Mouse (Mus musculus): Measurements from ENCODE around the gene Fmo1.

Fmo1 gene

DNA sequence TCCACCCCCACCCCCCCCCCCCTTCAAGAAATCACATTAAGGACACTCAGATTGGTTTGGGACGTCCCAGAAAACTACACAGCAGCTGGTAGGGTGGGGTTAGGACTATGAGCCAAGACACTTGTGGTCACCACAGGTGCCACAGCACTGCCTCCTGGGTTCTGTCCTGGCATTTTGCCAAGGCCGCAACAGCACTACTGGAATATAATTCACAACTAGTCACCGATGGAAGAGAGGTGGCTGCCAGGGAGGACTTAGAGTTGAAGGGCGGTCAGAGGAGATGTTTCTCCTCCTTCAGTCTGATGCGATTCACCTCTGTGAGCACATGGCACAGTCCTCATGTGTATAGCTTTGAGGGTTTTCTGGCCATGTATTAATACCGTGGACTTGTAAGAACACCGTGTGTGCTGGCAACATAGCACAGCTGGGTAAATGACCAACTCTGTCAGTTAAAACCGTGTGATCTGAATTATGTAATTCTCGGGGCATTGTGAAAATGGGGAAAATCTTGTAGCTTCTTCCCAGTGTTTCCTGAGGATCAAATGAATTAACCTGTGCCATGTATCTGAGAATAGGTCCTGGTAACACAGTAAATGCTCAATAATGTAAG, 6.3 kb downstream of the Fmo1 start:
- DNase-seq = no peak

DNA sequence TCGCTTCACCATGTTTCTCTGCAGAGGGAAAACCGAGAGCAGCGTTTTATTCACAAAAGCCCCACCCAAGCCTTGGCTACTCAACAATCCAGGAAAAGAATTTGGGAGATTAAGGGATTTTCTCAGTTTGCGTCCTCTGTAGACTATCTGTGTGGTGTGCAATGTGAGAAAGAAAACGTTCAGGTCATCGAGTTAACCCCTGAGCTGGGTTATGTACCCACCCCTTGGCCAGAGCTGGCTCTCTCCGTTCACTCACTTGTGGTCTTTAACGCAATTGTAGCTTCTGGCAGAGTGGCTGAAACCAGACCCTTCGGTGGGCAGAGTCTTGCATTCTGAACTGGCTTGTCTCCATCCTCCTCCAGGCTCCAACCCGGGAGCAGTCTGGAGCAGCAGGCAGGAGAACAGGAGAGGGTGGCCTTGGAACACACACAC, 6.8 kb downstream of the Fmo1 start:
- DNase-seq = no peak

DNA sequence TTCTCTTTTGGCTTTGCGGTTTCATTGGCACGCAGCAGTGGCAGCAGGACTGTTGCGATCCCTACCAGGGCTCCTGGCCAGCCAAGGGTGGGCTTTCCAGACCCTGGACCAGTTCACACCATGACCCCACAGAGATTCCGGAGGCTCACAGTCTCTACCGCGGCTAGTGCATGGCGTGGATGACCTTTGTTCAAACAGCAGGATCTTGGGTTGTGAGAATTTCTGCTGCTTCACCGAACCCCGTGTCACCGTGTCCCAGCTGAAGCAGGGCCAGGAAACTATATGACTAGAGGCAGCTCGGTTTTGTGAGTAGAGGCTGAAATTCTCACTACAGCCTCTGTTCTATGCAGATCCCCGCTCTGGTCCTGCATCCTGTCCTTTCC, 7.7 kb downstream of the Fmo1 start:
- DNase-seq = peak; percentile 12

DNA sequence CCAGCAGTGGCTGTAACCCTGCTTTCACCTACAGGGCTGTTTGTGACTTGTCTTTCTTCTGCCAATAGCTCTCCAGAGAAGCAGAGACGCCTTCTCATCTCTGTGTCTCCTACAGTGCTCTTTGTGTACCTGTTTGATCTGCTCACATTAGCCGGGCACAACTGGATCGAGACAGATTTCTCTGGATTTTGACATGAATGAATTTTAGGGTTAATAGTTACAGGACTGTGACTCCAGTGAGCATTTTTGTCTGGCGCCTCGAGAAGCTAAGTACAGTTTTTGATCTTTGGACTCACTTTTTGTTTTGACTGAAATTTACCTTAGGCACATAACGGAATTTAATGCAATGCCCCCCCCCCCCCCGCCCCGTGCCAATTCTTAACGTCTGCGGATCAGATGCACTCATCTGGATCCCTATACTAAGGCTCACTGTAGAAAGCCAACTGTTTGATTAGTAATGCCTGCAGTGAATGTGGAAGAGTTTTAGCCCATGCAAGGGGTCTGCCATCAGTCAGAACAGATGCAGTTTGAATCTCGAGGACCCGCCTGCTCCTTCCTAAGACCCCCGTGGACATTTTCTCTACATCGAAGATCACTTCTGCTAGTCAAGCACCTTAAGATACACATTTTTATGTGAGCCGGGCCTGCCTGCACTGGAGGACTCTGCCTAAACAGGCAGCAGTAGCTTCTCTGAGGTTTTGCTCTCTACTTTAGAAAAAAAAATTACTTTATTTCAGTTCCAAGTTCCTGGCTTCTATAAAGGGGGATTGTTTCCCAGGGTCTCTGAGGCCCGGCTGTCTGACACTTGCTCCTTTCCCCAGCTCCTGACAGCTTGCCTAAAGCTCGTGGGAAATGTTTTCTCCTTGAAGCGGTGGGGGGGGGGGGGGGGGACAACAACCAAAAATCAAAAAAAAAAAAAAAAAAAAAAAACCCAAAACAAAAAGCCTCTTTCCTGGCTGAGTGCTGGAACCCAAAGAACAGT, 8.4 kb downstream of the Fmo1 start:
- DNase-seq = no peak

DNA sequence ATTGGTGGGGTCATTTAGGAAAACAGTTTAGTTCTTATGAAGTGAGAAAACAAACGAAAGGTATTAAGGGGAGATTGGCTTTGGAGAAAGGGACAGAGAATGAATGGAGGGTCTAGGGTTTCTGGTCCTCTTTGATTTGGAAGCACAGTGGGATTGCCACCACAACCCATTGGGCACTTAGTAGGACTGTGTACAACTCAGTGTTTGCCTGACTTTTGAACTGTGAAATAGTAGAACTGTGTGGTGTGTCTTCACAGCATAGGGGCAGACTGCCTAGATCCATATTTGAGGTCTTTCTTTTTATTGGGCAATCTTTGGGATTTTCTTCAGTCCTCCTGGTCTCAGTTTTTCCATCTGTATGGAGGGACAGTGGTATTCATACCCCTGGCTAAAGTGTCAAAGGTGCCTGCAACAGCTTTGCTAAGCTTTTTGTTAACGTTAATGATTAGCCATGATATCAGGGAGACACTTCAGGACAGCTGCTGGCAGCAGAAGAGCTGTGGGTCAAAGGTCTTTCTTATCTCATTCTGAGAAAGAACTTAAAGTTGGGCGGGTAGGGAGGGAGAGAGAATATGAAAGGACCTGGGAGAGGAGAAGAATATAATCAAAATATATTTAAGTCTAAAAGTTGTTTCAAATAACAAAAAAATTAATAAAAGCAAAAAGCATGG, 12.5 kb downstream of the Fmo1 start:
- no peak for DNase-seq

DNA sequence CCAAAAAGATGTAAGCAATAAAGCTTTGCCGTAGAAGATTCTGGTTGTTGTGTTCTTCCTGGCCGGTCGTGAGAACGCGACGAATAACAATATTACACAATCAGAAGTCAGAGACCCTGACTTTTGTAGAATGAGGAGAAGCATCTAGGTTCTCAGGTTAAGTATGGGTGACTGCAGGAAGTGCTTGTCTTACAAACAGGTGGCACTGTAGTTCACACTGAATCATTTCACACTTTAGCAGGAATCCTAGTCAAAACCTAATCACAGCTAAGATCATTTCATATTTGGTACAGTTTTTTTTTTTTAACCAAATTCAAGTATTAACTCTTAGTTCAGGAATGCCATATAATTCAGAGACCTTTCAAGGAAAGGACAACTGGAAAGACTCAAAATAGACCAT, 18.9 kb downstream of the Fmo1 start:
- no peak for DNase-seq

DNA sequence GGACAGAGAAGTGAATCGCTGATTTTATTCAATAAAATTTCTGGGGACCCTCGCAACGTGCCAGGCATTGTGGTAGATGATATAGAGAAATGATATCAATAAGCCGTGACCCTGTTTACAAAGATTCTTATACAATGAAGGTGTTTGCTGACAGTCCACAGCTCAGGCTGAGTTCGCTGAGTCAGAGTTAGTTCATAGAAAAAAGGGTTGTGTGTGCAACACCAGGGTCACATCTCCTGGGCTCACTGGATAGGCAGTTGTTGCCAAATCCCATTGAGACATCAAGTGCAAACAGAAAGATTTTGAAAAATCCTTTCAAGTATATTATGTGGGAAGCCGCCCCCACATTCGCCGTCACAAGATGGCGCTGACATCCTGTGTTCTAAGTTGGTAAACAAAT, 26.2 kb downstream of the Fmo1 start:
- DNase-seq = no peak

DNA sequence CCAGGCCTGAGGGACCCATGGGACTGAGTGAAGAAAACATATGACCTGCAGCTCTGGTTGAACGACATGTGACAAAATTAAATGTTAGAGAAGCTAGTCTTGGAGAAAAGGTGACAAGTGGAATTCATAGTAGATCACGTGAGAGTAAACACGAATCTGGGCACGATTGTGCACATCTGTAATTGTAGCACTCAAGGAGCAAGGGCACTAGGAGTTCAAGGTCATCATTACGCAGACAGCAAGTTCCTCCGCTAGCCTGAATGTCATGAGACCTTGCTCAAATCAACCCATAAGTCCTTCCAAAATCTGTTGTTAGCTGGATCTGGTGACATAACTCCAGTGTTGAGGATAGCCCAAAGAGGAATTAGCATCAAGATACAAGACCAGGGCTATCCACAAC, 27.4 kb downstream of the Fmo1 start:
- no peak for DNase-seq

DNA sequence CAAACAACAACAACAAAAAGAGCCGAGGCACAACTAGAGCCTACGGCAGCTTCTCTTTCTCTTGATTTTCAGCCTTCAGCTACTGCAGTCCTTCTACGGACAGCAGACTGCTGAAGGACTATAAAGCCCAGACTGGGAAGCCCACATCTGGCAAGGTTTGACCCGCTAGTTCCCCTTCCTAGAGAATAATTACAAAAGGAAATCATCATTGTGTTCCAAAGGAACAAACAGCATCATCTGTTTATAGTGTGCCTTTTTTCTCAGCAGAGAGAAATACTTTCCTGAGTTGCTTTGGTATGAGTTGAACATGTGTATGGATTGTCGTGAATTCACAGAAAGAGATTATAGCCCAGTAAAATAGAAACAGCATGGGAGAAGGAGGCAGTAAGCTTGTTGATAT, 32.1 kb downstream of the Fmo1 start:
- DNase-seq = no peak

DNA sequence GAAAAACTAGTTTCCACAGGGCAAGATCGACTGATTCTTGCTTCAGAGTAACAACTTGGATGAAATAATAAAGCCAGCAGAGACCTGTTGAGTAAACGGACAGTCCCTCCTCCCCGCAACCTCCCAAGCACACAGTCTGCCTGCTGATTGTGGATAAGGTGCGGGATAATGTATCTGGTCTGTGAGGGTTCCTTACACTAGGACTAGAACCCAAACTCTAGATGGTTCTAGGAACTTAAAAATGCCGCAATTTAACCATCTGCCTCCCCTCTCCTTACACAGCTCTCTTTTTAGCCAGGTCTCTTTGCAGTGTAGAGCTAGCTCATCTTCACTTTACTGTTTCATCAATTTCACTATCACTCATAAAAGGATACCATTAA, 33.8 kb downstream of the Fmo1 start:
- DNase-seq = no peak

DNA sequence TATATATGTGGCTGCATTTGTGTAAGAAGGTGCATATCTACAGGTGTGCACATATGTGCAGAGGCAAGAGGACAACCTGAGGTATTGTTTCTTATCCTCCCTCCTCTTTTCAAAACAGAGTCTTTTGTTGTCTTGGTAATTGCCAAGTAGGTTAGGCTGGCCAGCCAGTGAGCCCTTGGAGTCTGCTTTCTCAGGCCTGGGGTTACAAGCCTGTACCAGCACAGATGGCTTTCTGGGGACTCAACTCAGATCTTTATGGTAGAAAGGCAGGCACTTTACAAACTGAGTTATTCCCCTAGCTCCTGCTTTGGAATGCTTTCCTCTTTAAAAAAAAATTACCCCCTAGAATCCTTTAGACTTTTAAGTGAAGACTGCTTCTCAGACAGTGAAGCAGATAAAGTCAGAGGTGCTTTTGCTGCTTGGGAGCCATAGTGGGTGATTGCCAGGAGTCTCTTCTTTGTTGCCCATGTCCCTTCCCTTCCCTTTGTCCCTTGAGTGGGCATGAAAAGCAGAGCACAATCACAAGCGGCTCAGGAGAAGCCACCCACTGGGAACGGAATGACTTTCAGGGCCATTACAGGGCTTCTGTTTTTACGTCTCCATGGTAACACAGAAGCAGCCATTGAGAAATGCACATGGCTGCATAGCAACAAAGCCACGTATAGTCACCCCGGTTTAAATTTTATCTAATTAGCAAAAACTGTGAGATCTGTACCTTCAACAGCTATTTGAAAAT, 34.4 kb downstream of the Fmo1 start:
- no peak for DNase-seq

DNA sequence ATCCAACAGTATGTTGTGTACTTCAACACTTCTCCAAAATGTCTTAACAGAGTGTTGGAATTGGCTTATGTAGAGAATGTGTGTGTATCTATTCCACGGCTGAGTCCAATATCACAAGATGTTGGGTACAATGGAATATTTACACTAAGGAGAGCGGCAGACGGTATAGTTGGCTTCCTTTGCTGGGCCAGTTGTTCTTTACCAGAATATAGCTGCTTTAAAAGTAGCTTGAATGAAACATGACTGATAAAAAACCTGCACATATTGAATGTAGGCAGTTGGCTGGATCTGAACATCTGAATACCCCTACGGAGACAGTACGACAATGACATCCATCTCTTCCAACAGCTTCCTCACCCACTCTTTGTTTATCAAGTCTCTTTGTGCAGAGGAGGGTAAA, 47.1 kb downstream of the Fmo1 start:
- DNase-seq = no peak

DNA sequence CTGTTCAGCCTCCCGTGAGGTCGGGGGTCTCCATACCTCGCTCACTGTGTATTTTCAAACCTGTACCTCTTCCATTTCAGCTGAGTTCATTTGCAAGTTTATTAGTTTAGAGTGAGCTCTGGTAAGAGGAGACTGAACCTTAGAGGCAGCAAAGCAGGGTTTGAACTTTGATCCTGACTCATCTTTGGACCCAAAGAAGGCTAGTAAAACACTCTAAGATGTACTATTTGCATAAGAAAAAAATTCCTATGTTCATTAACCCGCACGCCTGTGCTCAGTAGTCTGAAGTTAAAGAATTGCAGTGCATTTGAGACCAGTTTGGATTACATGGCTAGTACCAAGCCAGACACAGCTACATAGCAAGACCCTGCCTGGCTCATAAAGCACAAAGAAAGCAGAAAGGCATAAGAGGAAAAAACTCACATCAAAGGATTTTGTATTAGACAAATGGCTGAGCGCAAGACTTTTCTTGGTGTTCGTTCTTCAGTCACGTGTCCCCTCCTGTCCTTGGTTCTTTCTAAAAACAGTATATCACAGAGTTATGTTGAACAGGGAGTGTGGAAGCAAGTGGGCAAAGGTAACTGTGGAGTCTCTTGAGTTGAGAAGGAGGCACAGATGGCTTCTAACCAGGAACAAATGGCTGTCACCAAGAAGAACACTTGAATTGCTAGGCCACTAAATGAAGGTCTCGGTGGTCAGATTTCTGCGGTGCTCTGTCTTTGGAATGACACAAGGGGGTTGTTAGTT, 50.9 kb downstream of the Fmo1 start:
- DNase-seq = no peak

DNA sequence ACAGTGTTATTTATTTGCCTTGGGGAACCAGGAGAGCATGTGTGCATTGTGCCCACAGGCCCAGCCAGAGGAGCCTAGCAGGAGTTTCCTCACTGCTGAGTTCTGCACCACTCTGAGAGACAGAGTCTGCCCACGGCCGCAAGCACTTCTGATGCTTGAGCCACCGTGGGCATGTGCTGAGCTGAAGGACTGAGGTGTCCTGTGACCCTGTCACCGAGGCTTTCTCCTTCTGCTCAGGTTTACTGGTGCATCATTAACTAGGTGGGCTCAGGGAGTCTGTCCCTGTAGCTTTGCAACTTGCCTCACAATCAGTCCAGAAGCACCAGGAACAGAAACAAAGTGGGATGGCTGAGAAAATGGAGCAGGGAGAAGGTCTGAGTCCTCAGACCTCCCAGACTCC, 51.5 kb downstream of the Fmo1 start:
- no peak for DNase-seq

DNA sequence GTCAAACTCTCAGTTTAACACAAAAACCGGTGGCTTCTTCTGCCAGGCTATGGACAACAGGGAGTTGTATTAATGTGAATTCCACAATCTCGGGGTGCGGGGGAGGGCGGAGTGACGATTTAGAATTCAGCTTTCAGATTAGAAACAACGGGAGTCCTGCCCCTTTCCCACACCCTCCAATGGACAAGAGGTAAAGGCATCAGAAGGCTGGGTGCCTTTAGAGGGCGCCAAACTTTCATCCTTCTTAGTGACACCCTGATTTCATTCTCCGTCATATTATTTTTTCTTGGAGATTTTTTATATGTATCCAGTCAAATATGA, 52.6 kb downstream of the Fmo1 start, which contains the start of gene Fmo4:
Fmo4 (minus strand) TSS at position 137 of the 321 bp plus-strand sequence.
- DNase-seq = peak; percentile 10

DNA sequence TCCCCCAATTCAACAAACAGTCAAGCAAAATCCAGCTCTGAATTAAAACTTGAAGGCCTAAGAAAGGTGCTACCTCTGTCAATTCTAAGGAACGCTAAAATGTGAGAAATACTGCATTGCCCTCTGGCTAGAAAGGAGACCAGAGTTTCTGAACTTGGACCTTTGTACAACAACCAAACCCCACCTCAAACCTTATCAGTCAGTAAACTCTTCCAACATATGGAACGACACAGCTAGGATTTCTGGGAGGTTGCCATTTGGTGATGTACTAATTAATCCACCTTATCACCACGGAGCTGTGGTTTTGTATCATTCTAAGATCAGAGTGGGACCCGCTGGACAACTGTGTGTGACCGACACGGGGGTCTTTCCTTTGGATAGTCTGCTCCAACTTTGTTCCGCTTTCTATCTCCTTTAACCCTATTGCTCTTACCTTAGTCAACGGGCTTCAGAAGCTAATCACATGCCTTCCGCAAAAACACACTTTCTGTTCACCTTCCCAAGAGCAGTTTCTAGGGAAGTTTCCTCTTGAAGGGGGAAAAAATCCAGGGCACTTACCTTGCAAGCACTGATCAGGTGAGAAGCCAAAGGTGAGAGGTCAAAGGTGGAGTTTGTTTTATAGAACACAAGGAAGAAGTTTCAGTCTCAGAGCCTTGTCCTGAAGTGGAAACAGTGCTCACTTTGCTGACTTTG, 53.1 kb downstream of the Fmo1 start:
- DNase-seq = no peak

DNA sequence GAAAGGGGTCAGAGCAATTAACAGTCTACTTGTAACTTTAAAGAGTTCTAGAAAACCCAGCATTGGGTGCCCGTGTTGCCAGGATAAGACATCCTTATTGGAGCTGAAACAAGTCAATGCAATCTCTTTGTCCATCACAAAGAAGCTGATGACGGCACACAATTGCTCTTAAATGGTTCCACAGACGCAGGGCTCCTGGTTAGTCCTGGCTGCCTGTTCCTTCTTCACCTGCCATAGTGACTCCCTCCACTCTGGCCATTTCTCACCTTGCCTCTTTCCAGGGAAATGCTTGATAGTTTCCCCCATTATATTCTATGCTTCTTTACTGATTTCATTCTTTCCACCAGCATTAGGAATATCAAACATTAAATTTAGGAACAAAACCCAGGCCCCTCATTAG, 57.9 kb downstream of the Fmo1 start:
- no peak for DNase-seq

DNA sequence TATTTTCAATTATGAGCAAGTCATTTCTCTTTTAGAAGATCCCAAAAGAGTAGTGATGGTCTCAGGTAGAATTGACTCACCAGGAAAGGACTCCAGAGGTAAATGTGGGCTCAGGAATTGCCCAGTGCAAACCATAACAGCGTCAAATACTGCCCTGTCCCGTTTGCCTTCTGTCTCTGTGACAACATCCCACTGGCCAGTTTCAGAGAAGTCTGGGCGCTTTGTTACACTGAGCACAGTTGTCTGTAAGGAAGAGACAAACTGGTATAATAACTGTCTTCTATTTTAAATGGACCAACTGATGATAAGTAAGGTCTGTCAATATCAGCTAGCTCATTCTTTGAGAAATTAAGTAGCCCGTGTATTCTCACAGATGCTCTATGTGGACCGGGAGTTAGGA, 59.0 kb downstream of the Fmo1 start:
- no peak for DNase-seq

DNA sequence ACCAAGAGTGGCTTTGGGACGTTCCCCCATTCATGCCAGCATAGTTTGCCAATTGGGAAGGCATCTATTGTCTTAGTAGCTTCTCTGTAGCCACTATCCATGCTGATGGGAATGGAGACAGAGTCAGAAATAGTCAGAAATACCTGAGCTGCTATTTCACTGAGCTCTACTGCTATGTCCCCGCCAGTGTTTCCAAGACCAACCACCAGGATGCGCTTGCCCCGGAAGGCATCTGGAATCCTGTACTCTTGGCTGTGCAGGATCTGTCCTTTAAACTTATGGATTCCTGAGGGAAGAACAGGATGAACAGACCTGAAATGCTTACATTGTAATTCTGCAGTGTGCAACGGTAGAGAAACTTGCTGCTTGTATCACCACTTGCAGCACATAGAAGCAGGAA, 61.4 kb downstream of the Fmo1 start:
- DNase-seq = no peak

DNA sequence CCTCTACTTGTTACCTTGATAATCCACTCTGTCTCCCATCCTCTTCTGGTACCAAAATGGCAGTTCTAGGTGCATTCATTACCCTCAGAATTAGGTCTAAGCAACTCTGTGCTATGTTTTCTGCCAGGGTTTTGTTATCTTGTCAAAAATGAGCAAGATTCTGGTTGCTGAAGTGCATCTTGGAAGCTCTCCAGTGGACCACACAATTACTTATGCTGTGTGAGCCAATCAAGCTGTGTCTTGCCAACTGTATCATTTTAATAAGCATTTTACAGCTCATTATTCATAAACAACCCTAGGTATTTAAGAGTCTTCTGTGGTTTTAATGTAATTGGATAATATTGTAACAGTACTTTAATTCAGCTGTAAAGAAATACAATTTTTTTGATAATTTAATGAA, 70.0 kb downstream of the Fmo1 start:
- DNase-seq = no peak

DNA sequence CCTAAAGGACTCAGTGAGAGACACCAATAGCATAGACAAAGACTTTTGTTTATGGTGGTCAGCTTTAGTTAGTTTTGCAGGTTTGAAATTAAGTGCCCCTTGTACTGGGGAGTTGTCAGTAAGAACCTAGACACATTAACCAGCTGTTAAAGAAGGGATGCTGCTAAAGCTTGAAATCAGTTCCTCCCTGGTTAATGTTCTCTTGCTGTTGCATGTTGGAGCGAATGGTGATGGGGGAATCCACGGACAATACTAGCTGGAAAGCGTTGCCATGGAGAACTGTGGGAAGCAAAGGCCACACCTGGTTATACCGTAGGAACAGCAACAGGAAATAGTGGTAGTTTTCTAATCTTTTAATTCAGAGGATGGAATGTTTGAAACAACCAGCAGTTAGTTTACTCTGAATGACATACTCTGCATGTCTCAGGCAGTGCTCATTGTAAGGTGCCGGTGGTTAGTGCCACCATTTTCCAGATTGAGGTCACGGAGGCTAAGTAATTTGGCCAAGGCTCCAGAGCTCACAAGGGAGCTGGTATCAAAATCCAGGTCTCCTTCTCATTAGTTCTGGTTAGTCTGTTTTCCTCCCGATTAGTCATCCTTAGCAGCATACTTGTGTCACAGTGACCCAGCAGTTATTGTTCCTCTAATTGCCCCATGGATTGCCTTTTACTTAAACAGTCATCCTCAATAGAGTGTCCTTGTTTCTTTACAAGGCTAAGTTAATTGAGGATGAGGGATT, 73.9 kb downstream of the Fmo1 start:
- DNase-seq = no peak

Measured in right cerebral cortex, postnatal 4 days (tissue).